Mouse (Mus musculus) heart, postnatal 0 days (tissue): ENCODE data around the gene Dhrs2.

ENCODE experiments used
- CTCF ChIP-seq: IDR thresholded peaks from 2 replicates; pipeline ENCODE4 v1.5.1; 2016; ENCODE audit warnings: antibody characterized with exemption, control low read depth, low read depth
- EP300 ChIP-seq: IDR thresholded peaks from 2 replicates; pipeline ENCODE4 v1.6.1; 2016; ENCODE audit warnings: antibody characterized with exemption, low read depth

DNA sequence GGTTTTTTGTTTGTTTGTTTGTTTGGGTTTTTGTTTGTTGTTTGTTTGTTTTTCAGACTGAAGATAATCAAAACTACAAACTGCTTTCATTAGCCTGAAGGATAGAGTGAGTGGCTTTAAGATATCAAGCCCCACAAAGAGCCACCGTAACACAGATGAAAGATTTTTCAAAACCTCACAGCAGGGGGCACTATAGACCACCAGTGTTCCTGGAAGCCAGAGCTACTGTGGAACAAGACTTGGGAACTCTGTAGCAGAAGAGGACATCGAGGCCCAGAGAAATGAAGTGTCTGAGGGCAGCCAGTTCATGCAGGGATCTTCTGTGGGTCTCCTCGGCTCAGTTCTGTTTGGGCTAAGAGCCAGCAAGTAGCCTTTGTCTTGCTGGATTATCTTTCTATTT, 49.4 kb downstream of the Dhrs2 start:
- TF ChIP-seq CTCF (peak; percentile 76), EP300 (no peak)
